Mouse (Mus musculus) limb, embryonic 12.5 days (tissue): Measurements from ENCODE around the gene Kri1. TPM values are rescaled to one million over a fixed set of nuclear protein-coding genes. Genes with fewer than 3 reads are reported as not detected.
"Not testable (repeated sequence)": the region's sequence is repeated elsewhere in the genome, so short reads cannot be mapped to it uniquely, and the experiment has no call there.

Source experiments
- ATAC-seq: fragments of 200-750 bp; cut with Nextera tagmentation; 2 replicates; pipeline ENCODE4 v1.8.0; 2017; ENCODE audit warnings: low read depth, moderate TSS enrichment; ENCODE audit not compliant: insufficient number of reproducible peaks, insufficient read depth, low FRiP score, low TSS enrichment
- H3K27ac ChIP-seq: fragments of 300-500 bp; sonication (generic); 2 replicates; pipeline ENCODE4 v1.5.1; 2016; ENCODE audit warnings: mild to moderate bottlenecking, moderate library complexity
- H3K27me3 ChIP-seq: fragments of 300-500 bp; sonication (generic); 2 replicates; pipeline ENCODE4 v1.6.1; 2016; ENCODE audit warnings: mild to moderate bottlenecking, moderate library complexity
- H3K36me3 ChIP-seq: fragments of 300-500 bp; sonication (generic); 2 replicates; pipeline ENCODE4 v1.6.1; 2016; ENCODE audit warnings: mild to moderate bottlenecking, moderate library complexity
- H3K4me1 ChIP-seq: fragments of 300-500 bp; sonication (generic); replicated peaks from 2 replicates; pipeline ENCODE4 v1.6.1; 2016
- H3K4me2 ChIP-seq: fragments of 300-500 bp; sonication (generic); 2 replicates; pipeline ENCODE4 v1.6.1; 2016; ENCODE audit warnings: mild to moderate bottlenecking, moderate library complexity
- H3K4me3 ChIP-seq: fragments of 300-500 bp; sonication (generic); replicated peaks from 2 replicates; pipeline ENCODE4 v1.5.1; 2016; ENCODE audit warnings: mild to moderate bottlenecking
- H3K9ac ChIP-seq: fragments of 300-500 bp; sonication (generic); replicated peaks from 2 replicates; pipeline ENCODE4 v1.6.1; 2016; ENCODE audit warnings: mild to moderate bottlenecking, moderate library complexity
- H3K9me3 ChIP-seq: fragments of 300-500 bp; sonication (generic); 2 replicates; pipeline ENCODE4 v1.6.1; 2016; ENCODE audit warnings: mild to moderate bottlenecking, moderate library complexity
- WGBS: fragments of 180-500 bp; shearing (Covaris S2); methylation state at CpG from one replicate; pipeline ENCODE4 v1.1.7; 2016; 5-methylcytosine and 5-hydroxymethylcytosine counted together
- polyA plus RNA-seq: library from polyadenylated mRNA; unstranded; fragments of >200 nt; fragmentation: Nextera tagmentation; extraction: Ambion mirVana; gene quantifications from 2 replicates; pipeline ENCODE4 v1.2.1, GENCODE M21; 2016

Kri1 gene
- polyA plus RNA-seq, 1 experiment from 2014 or later: 18.1 TPM

- H3K36me3 ChIP-seq: peaks cover 99% of the 10 kb centered on the region
- no peak overlapping the region for H3K4me3 ChIP-seq
- ATAC-seq: no peak
- WGBS: 88% methylated on average over 8 of the region's 8 CpGs
- H3K27me3 ChIP-seq: no peaks in the 10 kb centered on the region
- no peaks in the 10 kb centered on the region for H3K4me1 ChIP-seq
- H3K27ac ChIP-seq: no peak overlapping the region
- H3K4me2 ChIP-seq: no peak overlapping the region
- H3K9ac ChIP-seq: no peak overlapping the region
- no peaks in the 10 kb centered on the region for H3K9me3 ChIP-seq
These were observed 14.7 kb downstream of the Kri1 start for GRCm38 (mm10) chr9:21273094-21273493.

GRCm38 (mm10) chr9:21272391-21272790 lies 15.4 kb downstream of the Kri1 start:
- Histone ChIP-seq H3K9ac (no peak overlapping the region), H3K27me3 (no peaks in the 10 kb centered on the region), H3K36me3 (peaks cover 97% of the 10 kb centered on the region), H3K4me1 (no peaks in the 10 kb centered on the region), H3K9me3 (no peaks in the 10 kb centered on the region), H3K4me3 (no peak overlapping the region), H3K27ac (no peak overlapping the region), H3K4me2 (no peak overlapping the region)
- no peak for ATAC-seq
- WGBS: 92% methylated on average over 9 of the region's 9 CpGs

GRCm38 (mm10) chr9:21269590-21269989 lies 18.2 kb downstream of the Kri1 start:
- not testable (repeated sequence) for H3K9me3 ChIP-seq, H3K27ac ChIP-seq, H3K9ac ChIP-seq, H3K4me2 ChIP-seq, H3K4me3 ChIP-seq, H3K27me3 ChIP-seq, ATAC-seq
- Histone ChIP-seq H3K4me1 (peaks cover 16% of the 10 kb centered on the region), H3K36me3 (peaks cover 78% of the 10 kb centered on the region)
- 83% methylated on average over 5 of the region's 5 CpGs for WGBS

- Histone ChIP-seq H3K9ac (no peak overlapping the region), H3K4me3 (no peak overlapping the region), H3K4me1 (peaks cover 20% of the 10 kb centered on the region), H3K9me3 (no peaks in the 10 kb centered on the region), H3K36me3 (peaks cover 65% of the 10 kb centered on the region), H3K4me2 (no peak overlapping the region), H3K27me3 (no peaks in the 10 kb centered on the region), H3K27ac (no peak overlapping the region)
- 94% methylated on average over 16 of the region's 16 CpGs for WGBS
- ATAC-seq: no peak
These were observed 19.5 kb downstream of the Kri1 start for GRCm38 (mm10) chr9:21268305-21268704.

GRCm38 (mm10) chr9:21266889-21267288 lies 20.9 kb downstream of the Kri1 start:
- Histone ChIP-seq H3K4me3 (no peak overlapping the region), H3K27me3 (no peaks in the 10 kb centered on the region), H3K27ac (no peak overlapping the region), H3K9ac (no peak overlapping the region), H3K4me1 (peaks cover 20% of the 10 kb centered on the region), H3K4me2 (0 out of 2 replicates have a peak overlapping the region, but pooled peaks have one; percentile 78), H3K36me3 (peaks cover 51% of the 10 kb centered on the region), H3K9me3 (no peaks in the 10 kb centered on the region)
- no peak for ATAC-seq
- WGBS: 89% methylated on average over 5 of the region's 5 CpGs

GRCm38 (mm10) chr9:21265611-21266010 lies 22.2 kb downstream of the Kri1 start:
- Histone ChIP-seq H3K4me1 (peaks cover 20% of the 10 kb centered on the region), H3K4me3 (peak overlapping the region; percentile 76), H3K36me3 (peaks cover 38% of the 10 kb centered on the region), H3K4me2 (peak overlapping the region; percentile 78), H3K9ac (peak overlapping the region; percentile 80), H3K9me3 (no peaks in the 10 kb centered on the region), H3K27me3 (no peaks in the 10 kb centered on the region), H3K27ac (0 out of 2 replicates have a peak overlapping the region, but pooled peaks have one; percentile 41)
- WGBS: 5% methylated on average over 11 of the region's 11 CpGs
- peak; percentile 48 for ATAC-seq

- WGBS: under 1% methylated on average over 49 of the region's 49 CpGs
- Histone ChIP-seq H3K27ac (peak within 1 kb of the TSS; percentile 75), H3K27me3 (no peaks in the 10 kb centered on the region), H3K9ac (peak within 1 kb of the TSS; percentile 80), H3K4me1 (peaks cover 20% of the 10 kb centered on the region), H3K4me2 (peak within 1 kb of the TSS; percentile 78), H3K9me3 (no peaks in the 10 kb centered on the region), H3K36me3 (peaks cover 33% of the 10 kb centered on the region), H3K4me3 (peak within 1 kb of the TSS; percentile 76)
- peak; percentile 94 for ATAC-seq
These were observed 22.7 kb downstream of the Kri1 start, which contains the start of gene Atg4d for GRCm38 (mm10) chr9:21265000-21265561. TSS of gene Atg4d (plus strand) at chr9:21265293.

GRCm38 (mm10) chr9:21264272-21264999 lies 23.3 kb downstream of the Kri1 start:
- Histone ChIP-seq H3K36me3 (peaks cover 28% of the 10 kb centered on the region), H3K4me3 (peak overlapping the region; percentile 76), H3K4me1 (peaks cover 20% of the 10 kb centered on the region), H3K9ac (peak overlapping the region; percentile 80; the same call in 1 of the 2 replicates), H3K4me2 (peak overlapping the region; percentile 78), H3K9me3 (no peaks in the 10 kb centered on the region), H3K27me3 (no peaks in the 10 kb centered on the region), H3K27ac (peak overlapping the region; percentile 75)
- ATAC-seq: peak; percentile 41; the same call in 1 of the 2 replicates
- 14% methylated on average over 17 of the region's 17 CpGs for WGBS

- 57% methylated on average over 2 of the region's 2 CpGs for WGBS
- Histone ChIP-seq H3K36me3 (peaks cover 4% of the 10 kb centered on the region; the same call in 1 of the 2 replicates), H3K4me3 (no peak overlapping the region), H3K4me1 (peaks cover 18% of the 10 kb centered on the region), H3K4me2 (no peak overlapping the region), H3K27ac (no peak overlapping the region), H3K27me3 (no peaks in the 10 kb centered on the region), H3K9me3 (no peaks in the 10 kb centered on the region), H3K9ac (no peak overlapping the region)
- no peak for ATAC-seq
These were observed 25.9 kb downstream of the Kri1 start for GRCm38 (mm10) chr9:21261831-21262230.

GRCm38 (mm10) chr9:21260491-21261040 lies 27.2 kb downstream of the Kri1 start:
- Histone ChIP-seq H3K9ac (no peak overlapping the region), H3K4me3 (no peak overlapping the region), H3K27ac (no peak overlapping the region), H3K4me1 (peaks cover 6% of the 10 kb centered on the region), H3K9me3 (no peaks in the 10 kb centered on the region), H3K27me3 (no peaks in the 10 kb centered on the region), H3K4me2 (no peak overlapping the region), H3K36me3 (no peaks in the 10 kb centered on the region)
- ATAC-seq: no peak
- 68% methylated on average over 6 of the region's 6 CpGs for WGBS

GRCm38 (mm10) chr9:21256349-21256748 lies 31.4 kb downstream of the Kri1 start:
- ATAC-seq, H3K9ac ChIP-seq, H3K9me3 ChIP-seq, H3K27ac ChIP-seq, H3K36me3 ChIP-seq, H3K4me3 ChIP-seq, H3K4me2 ChIP-seq, H3K4me1 ChIP-seq: not testable (repeated sequence)
- peaks cover 16% of the 10 kb centered on the region for H3K27me3 ChIP-seq
- WGBS: 90% methylated on average over 4 of the region's 4 CpGs
